14 mouse cellular contexts compared by ENCODE assay signal in the genomic region with DNA sequence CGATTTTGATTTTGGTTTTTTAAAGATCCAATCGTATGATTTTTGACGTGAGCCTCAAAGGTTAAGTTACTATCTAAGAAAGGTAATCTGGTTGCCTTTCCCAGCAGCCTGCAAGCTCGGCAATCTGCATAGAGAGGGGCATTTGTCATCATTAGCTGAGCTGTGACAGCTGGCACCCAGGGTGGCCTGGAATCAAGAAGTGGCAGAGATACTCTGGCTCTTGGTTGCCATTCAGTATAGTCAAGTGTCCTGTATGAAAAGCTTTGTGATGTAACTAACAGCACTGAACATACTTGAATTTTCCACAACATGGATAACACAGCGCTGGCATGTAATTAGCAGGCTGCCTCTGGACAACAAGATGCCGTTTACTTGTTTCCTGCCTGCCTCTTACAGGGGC. TPM values are rescaled to one million over a fixed set of nuclear protein-coding genes. Genes with fewer than 3 reads are reported as not detected.
A peak's percentile ranks its signal among the peaks of the same experiment; 100 is the strongest.
DNase-seq lines count a peak whose midpoint lies in the region; ATAC-seq and TF ChIP-seq lines count a peak whose summit lies in the region.
"Had no signal": no experiment of that assay in that cellular context is flagged by ENCODE, and none has a peak within 500 bp of the region (broad histone marks: within the 10 kb centered on the region; RNA-seq: fewer than 3 reads in every experiment).

No protein-coding gene starts in this region.

- TF ChIP-seq POLR2A in brain, embryonic 14.5 days (IDR thresholded peaks at IDR 0.05; ENCODE audit: borderline replicate concordance, extremely low read depth, insufficient read depth, insufficient read length, poor library complexity, severe bottlenecking): no peak

- H3K4me2 ChIP-seq in forebrain, postnatal 0 days (ENCODE audit: low read depth): no peak overlapping the region
- no peak overlapping the region for H3K4me2 ChIP-seq in midbrain, embryonic 14.5 days (ENCODE audit: low read length)
- H3K4me2 ChIP-seq: embryonic facial prominence, embryonic 12.5 days; heart, embryonic 11.5 days; liver, embryonic 11.5 days had no signal

- H3K27ac ChIP-seq in forebrain, postnatal 0 days (ENCODE audit: low read depth, low read length): no peak overlapping the region
- H3K27ac ChIP-seq in forebrain, embryonic 10.5 days: no peak overlapping the region
- H3K27ac ChIP-seq in midbrain, embryonic 14.5 days (replicated peaks; ENCODE audit: low read depth, low read length): peak overlapping the region; percentile 75
- H3K27ac ChIP-seq: embryonic facial prominence, embryonic 12.5 days; kidney, postnatal 0 days had no signal

- no peak for TF ChIP-seq CTCF in forebrain, postnatal 0 days (IDR thresholded peaks at IDR 0.05; ENCODE audit: low read depth)
- TF ChIP-seq CTCF in brain, embryonic 14.5 days (IDR thresholded peaks at IDR 0.05; ENCODE audit: borderline replicate concordance, extremely low read depth, insufficient read depth, insufficient read length): no peak

- no peaks in the 10 kb centered on the region for H3K4me1 ChIP-seq in forebrain, postnatal 0 days (ENCODE audit: insufficient read depth)
- H3K4me1 ChIP-seq in forebrain, embryonic 10.5 days: peaks cover 4% of the 10 kb centered on the region; the same call in 1 of the 2 replicates
- peaks cover 30% of the 10 kb centered on the region for H3K4me1 ChIP-seq in midbrain, embryonic 14.5 days (ENCODE audit: control insufficient read depth, insufficient read depth, low read length)

- H3K9ac ChIP-seq in forebrain, postnatal 0 days: no peak overlapping the region
- H3K9ac ChIP-seq in midbrain, embryonic 14.5 days (replicated peaks; ENCODE audit: low read length): 0 out of 2 replicates have a peak overlapping the region, but pooled peaks have one; percentile 14
- H3K9ac ChIP-seq: embryonic facial prominence, embryonic 12.5 days had no signal

- DNase-seq in forebrain, postnatal 0 days: no peak
- DNase-seq in forebrain, embryonic 10.5 days (ENCODE audit: extremely low spot score, low spot score): no peak
- peak; percentile 79 for DNase-seq in brain, embryonic 14.5 days (ENCODE audit: low read depth)
- peak; percentile 83 to 88 for DNase-seq in cerebellum, postnatal 10 days
- DNase-seq in midbrain, embryonic 14.5 days: peak; percentile 64
- no peak for DNase-seq in kidney, postnatal 4 days
- DNase-seq in right cerebral cortex, postnatal 14 days: no peak
- DNase-seq in ovary, postnatal 10 days (ENCODE audit: low spot score): no peak
- DNase-seq: lung, postnatal 10 days had no signal

- 60% methylated on average over 6 of the region's 6 CpGs for WGBS in forebrain, postnatal 0 days
- 69% methylated on average over 6 of the region's 6 CpGs for WGBS in forebrain, embryonic 10.5 days
- WGBS in midbrain, embryonic 14.5 days: 32% methylated on average over 6 of the region's 6 CpGs

- no peaks in the 10 kb centered on the region for H3K36me3 ChIP-seq in forebrain, postnatal 0 days (ENCODE audit: insufficient read depth)
- H3K36me3 ChIP-seq in forebrain, embryonic 10.5 days (replicated peaks): no peaks in the 10 kb centered on the region
- peaks cover 6% of the 10 kb centered on the region; the same call in 1 of the 2 replicates for H3K36me3 ChIP-seq in midbrain, embryonic 14.5 days (ENCODE audit: control insufficient read depth, insufficient read depth, low read length)
- H3K36me3 ChIP-seq: embryonic facial prominence, embryonic 12.5 days had no signal

- H3K27me3 ChIP-seq in forebrain, postnatal 0 days (ENCODE audit: insufficient read depth, low read length): peaks cover 10% of the 10 kb centered on the region; the same call in 1 of the 2 replicates
- H3K27me3 ChIP-seq in forebrain, embryonic 10.5 days (ENCODE audit: poor library complexity, severe bottlenecking): peaks cover 72% of the 10 kb centered on the region
- no peaks in the 10 kb centered on the region for H3K27me3 ChIP-seq in midbrain, embryonic 14.5 days (ENCODE audit: control insufficient read depth, insufficient read depth, low read length)
- H3K27me3 ChIP-seq: embryonic facial prominence, embryonic 12.5 days had no signal

- ATAC-seq in forebrain, postnatal 0 days: peak; percentile 40; the same call in 1 of the 2 replicates
- ATAC-seq in midbrain, embryonic 14.5 days (ENCODE audit: low FRiP score, low TSS enrichment): peak; percentile 55; the same call in 1 of the 2 replicates

- no peak overlapping the region for H3K4me3 ChIP-seq in forebrain, postnatal 0 days (ENCODE audit: low read depth, low read length)
- no peak overlapping the region for H3K4me3 ChIP-seq in forebrain, embryonic 10.5 days
- no peak overlapping the region for H3K4me3 ChIP-seq in midbrain, embryonic 14.5 days (replicated peaks; ENCODE audit: low read depth, low read length)
- H3K4me3 ChIP-seq: embryonic facial prominence, embryonic 12.5 days had no signal

- no peaks in the 10 kb centered on the region for H3K9me3 ChIP-seq in forebrain, postnatal 0 days (ENCODE audit: low read length)
- no peaks in the 10 kb centered on the region for H3K9me3 ChIP-seq in forebrain, embryonic 10.5 days
- H3K9me3 ChIP-seq in midbrain, embryonic 14.5 days (ENCODE audit: control insufficient read depth, low read length): no peaks in the 10 kb centered on the region
- H3K9me3 ChIP-seq: embryonic facial prominence, embryonic 12.5 days had no signal

RNA-seq across cellular contexts. Expression of gene Mab21l1, which starts 8.1 kb away (rescaled TPM):
- 8.9 and 16.9 TPM in 2 replicates for total RNA-seq in forebrain, postnatal 0 days (2014; rRNA removed)
- polyA plus RNA-seq in forebrain, postnatal 0 days (2015; fragmentation: Nextera tagmentation; extraction: Ambion mirVana): 10.0 and 13.5 TPM in 2 replicates
- 6.9 and 7.2 TPM in 2 replicates for polyA plus RNA-seq in forebrain, embryonic 10.5 days (2016; fragmentation: Nextera tagmentation; extraction: Ambion mirVana)
- 49.1 and 90.4 TPM in 2 replicates for polyA plus RNA-seq in brain, embryonic 14.5 days (2012; rRNA removed)
- polyA plus RNA-seq in midbrain, embryonic 14.5 days (2014; fragmentation: Nextera tagmentation; extraction: Ambion mirVana): 218 and 237 TPM in 2 replicates
- total RNA-seq: MEL had no signal

Comparison
In these comparisons a context has a peak if more than half of its experiments do, and no peak if none do; other contexts are left out.
1. DNase-seq: peak in brain, embryonic 14.5 days (single experiment), cerebellum, postnatal 10 days (2 of 2) and midbrain, embryonic 14.5 days (single experiment); none in forebrain, postnatal 0 days (single experiment), forebrain, embryonic 10.5 days (single experiment), kidney, postnatal 4 days (0 of 2), right cerebral cortex, postnatal 14 days (single experiment) and ovary, postnatal 10 days (single experiment).